Mouse (Mus musculus): ENCODE results near the gene Zic1. TPM values are rescaled to one million over a fixed set of nuclear protein-coding genes. Genes with fewer than 3 reads are reported as not detected.

The Zic1 gene
- total and polyA plus RNA-seq, 3 experiments: 0.08 TPM; not detected in 2

DNA sequence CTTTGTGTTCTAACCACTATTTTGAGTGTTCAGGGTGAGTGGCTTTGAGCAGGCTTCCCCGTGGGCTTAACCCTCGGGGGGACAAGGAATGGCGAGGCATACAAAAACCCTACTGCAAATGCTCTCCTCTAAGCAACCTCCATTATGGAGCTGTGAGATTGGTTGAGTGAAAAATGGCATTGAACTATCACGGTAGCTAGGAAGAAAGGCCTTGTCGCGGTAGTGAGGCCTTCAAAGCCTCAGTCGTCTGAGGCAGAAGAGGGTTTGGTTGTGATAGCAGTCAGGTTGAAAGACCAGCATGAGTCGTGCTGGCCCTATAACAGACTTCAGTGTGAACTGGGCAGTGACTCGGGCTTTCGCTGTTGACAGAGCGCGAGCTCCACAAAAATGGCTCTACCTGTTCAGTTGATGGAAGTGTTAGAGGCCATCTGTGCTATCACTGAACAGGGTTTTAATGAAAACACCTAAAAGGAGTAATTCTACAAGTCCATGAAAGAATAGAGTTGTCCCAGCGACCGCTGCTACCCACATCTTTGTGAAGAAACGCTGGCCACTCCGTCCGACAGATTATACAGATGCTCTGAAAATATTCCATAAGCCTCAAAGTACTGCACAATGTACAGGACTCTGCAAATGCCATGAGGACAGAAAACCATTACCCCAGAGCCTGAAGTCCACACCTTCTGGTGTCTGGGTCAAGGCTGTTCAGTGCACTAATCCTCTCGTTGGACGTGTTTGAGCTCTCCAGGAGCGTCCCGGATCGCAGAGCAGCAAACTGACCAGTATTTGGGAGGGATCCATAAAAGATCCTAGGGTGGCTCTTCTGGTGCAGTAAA, 11.0 kb downstream of the Zic1 start:
- intact Hi-C loops (cut with DNase I): no loop called here
- Histone ChIP-seq H3K4me1 (ENCODE audit: control insufficient read depth, insufficient read depth, low read length) (no peaks in the 10 kb centered on the region), H3K4me3 (no peak overlapping the region), H3K27me3 (ENCODE audit: control insufficient read depth, insufficient read depth, low read length) (peaks cover 24% of the 10 kb centered on the region), H3K27ac (no peak overlapping the region), H3K79me2 (replicated peaks; ENCODE audit: control insufficient read depth, insufficient read depth, low read length) (no peaks in the 10 kb centered on the region), H3K36me3 (ENCODE audit: control insufficient read depth, insufficient read depth, low read length) (no peaks in the 10 kb centered on the region), H3K9ac (ENCODE audit: low read depth, low read length) (no peak overlapping the region)
- TF ChIP-seq CTCF (IDR thresholded peaks at IDR 0.05): no peak
- TF ChIP-seq POLR2A (IDR thresholded peaks at IDR 0.05; ENCODE audit: insufficient read depth, low read depth, low read length): no peak
- no peak for TF ChIP-seq EP300 (IDR thresholded peaks at IDR 0.05; ENCODE audit: insufficient read depth, low read depth, low read length)
- 15% methylated on average over 22 of the region's 22 CpGs for WGBS
- DNase-seq: no peak

- H3K36me3 ChIP-seq (ENCODE audit: control insufficient read depth, insufficient read depth, low read length): no peaks in the 10 kb centered on the region
- H3K9ac ChIP-seq (ENCODE audit: low read depth, low read length): no peak overlapping the region
- WGBS: 12% methylated on average over 37 of the region's 37 CpGs
- no peak overlapping the region for H3K27ac ChIP-seq
- intact Hi-C loops (cut with DNase I): no loop called here
- H3K27me3 ChIP-seq (ENCODE audit: control insufficient read depth, insufficient read depth, low read length): peaks cover 22% of the 10 kb centered on the region
- no peak for TF ChIP-seq EP300 (IDR thresholded peaks at IDR 0.05; ENCODE audit: insufficient read depth, low read depth, low read length)
- H3K4me3 ChIP-seq: no peak overlapping the region
- no peaks in the 10 kb centered on the region for H3K79me2 ChIP-seq (replicated peaks; ENCODE audit: control insufficient read depth, insufficient read depth, low read length)
- no peak for DNase-seq
- H3K4me1 ChIP-seq (ENCODE audit: control insufficient read depth, insufficient read depth, low read length): no peaks in the 10 kb centered on the region
These were observed 11.8 kb downstream of the Zic1 start for GRCm38 (mm10) chr9:91353551-91354433.

DNA sequence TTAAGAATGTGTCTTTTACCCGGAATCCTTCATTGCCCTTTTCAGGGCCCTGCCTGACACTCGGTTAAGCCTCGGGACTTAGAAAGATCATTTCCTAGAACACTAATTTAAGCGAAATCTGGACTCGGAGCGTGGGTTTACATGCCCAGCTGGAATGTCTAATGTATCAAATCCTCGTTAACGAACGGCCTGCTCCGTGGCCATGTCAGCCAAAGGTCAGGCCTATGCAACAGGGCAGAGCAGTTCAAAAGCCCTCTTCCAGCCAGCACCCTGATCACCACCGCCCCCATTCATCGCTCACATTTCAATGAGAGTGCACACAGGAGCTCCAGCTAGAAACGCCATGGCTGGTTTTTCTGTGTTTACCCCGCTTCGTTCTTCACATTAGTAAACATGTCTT, 12.8 kb downstream of the Zic1 start:
- no peaks in the 10 kb centered on the region for H3K36me3 ChIP-seq (ENCODE audit: control insufficient read depth, insufficient read depth, low read length)
- H3K27me3 ChIP-seq (ENCODE audit: control insufficient read depth, insufficient read depth, low read length): peaks cover 22% of the 10 kb centered on the region
- H3K9ac ChIP-seq (ENCODE audit: low read depth, low read length): no peak overlapping the region
- no peak for DNase-seq
- no peak for TF ChIP-seq CTCF (IDR thresholded peaks at IDR 0.05)
- TF ChIP-seq EP300 (IDR thresholded peaks at IDR 0.05; ENCODE audit: insufficient read depth, low read depth, low read length): no peak
- TF ChIP-seq POLR2A (IDR thresholded peaks at IDR 0.05; ENCODE audit: insufficient read depth, low read depth, low read length): no peak
- H3K4me1 ChIP-seq (ENCODE audit: control insufficient read depth, insufficient read depth, low read length): no peaks in the 10 kb centered on the region
- H3K79me2 ChIP-seq (replicated peaks; ENCODE audit: control insufficient read depth, insufficient read depth, low read length): no peaks in the 10 kb centered on the region
- WGBS: 7% methylated on average over 15 of the region's 15 CpGs
- intact Hi-C loops (cut with DNase I): no loop called here
- H3K4me3 ChIP-seq: no peak overlapping the region
- H3K27ac ChIP-seq: no peak overlapping the region

GRCm38 (mm10) chr9:91351961-91352411, 13.6 kb downstream of the Zic1 start:
- TF ChIP-seq POLR2A (IDR thresholded peaks at IDR 0.05; ENCODE audit: insufficient read depth, low read depth, low read length) (no peak), EP300 (IDR thresholded peaks at IDR 0.05; ENCODE audit: insufficient read depth, low read depth, low read length) (no peak), CTCF (IDR thresholded peaks at IDR 0.05) (no peak)
- no peak for DNase-seq
- no peak overlapping the region for H3K4me3 ChIP-seq
- peaks cover 22% of the 10 kb centered on the region for H3K27me3 ChIP-seq (ENCODE audit: control insufficient read depth, insufficient read depth, low read length)
- 4% methylated on average over 13 of the region's 13 CpGs for WGBS
- H3K36me3 ChIP-seq (ENCODE audit: control insufficient read depth, insufficient read depth, low read length): no peaks in the 10 kb centered on the region
- intact Hi-C loops (cut with DNase I): no loop called here
- H3K79me2 ChIP-seq (replicated peaks; ENCODE audit: control insufficient read depth, insufficient read depth, low read length): no peaks in the 10 kb centered on the region
- H3K9ac ChIP-seq (ENCODE audit: low read depth, low read length): no peak overlapping the region
- no peak overlapping the region for H3K27ac ChIP-seq
- H3K4me1 ChIP-seq (ENCODE audit: control insufficient read depth, insufficient read depth, low read length): no peaks in the 10 kb centered on the region

GRCm38 (mm10) chr9:91351361-91351760, 14.2 kb downstream of the Zic1 start:
- no peak for DNase-seq
- intact Hi-C loops (cut with DNase I): no loop called here
- Histone ChIP-seq H3K79me2 (replicated peaks; ENCODE audit: control insufficient read depth, insufficient read depth, low read length) (no peaks in the 10 kb centered on the region), H3K27ac (no peak overlapping the region), H3K4me1 (ENCODE audit: control insufficient read depth, insufficient read depth, low read length) (no peaks in the 10 kb centered on the region), H3K9ac (ENCODE audit: low read depth, low read length) (no peak overlapping the region), H3K36me3 (ENCODE audit: control insufficient read depth, insufficient read depth, low read length) (no peaks in the 10 kb centered on the region), H3K27me3 (ENCODE audit: control insufficient read depth, insufficient read depth, low read length) (peaks cover 22% of the 10 kb centered on the region), H3K4me3 (no peak overlapping the region)
- TF ChIP-seq EP300 (IDR thresholded peaks at IDR 0.05; ENCODE audit: insufficient read depth, low read depth, low read length) (no peak), CTCF (IDR thresholded peaks at IDR 0.05) (no peak), POLR2A (IDR thresholded peaks at IDR 0.05; ENCODE audit: insufficient read depth, low read depth, low read length) (no peak)
- WGBS: 7% methylated on average over 5 of the region's 5 CpGs
